Mouse (Mus musculus) kidney, postnatal 36 days (tissue): ENCODE measurements around the gene Apol7e.
"Not testable (repeated sequence)": the region's sequence is repeated elsewhere in the genome, so short reads cannot be mapped to it uniquely, and the experiment has no call there.

ENCODE experiments used
- DNase-seq, 2 experiments: peaks; one replicate each; pipeline ENCODE4 v3.0.0; 2021 to 2022; ENCODE audit warnings: mixed read lengths in 2 of 2

The Apol7e gene

GRCm38 (mm10) chr15:77698656-77699055, at the start of gene Apol7e:
TSS of gene Apol7e (plus strand) at chr15:77698857.
- not testable (repeated sequence) for DNase-seq

GRCm38 (mm10) chr15:77651143-77651542, 47.5 kb upstream of the Apol7e start:
- not testable (repeated sequence) for DNase-seq

GRCm38 (mm10) chr15:77659773-77660172, 38.9 kb upstream of the Apol7e start:
- not testable (repeated sequence) for DNase-seq

GRCm38 (mm10) chr15:77661841-77662240, 36.8 kb upstream of the Apol7e start:
- DNase-seq, result not testable (repeated sequence)

- DNase-seq, result not testable (repeated sequence)
Observed at GRCm38 (mm10) chr15:77674081-77674480, 24.6 kb upstream of the Apol7e start.

GRCm38 (mm10) chr15:77683944-77684343, 14.7 kb upstream of the Apol7e start:
- DNase-seq, result peak; percentile 14 to 73

- not testable (repeated sequence) for DNase-seq
Observed at GRCm38 (mm10) chr15:77691532-77692311, 6.9 kb upstream of the Apol7e start.

- peak; percentile 17 to 34 for DNase-seq
Observed at GRCm38 (mm10) chr15:77694687-77695295, 3.9 kb upstream of the Apol7e start.

GRCm38 (mm10) chr15:77705306-77705705, 6.6 kb downstream of the Apol7e start:
- DNase-seq, result not testable (repeated sequence)

- DNase-seq, result not testable (repeated sequence)
Observed at GRCm38 (mm10) chr15:77708936-77709335, 10.3 kb downstream of the Apol7e start.

GRCm38 (mm10) chr15:77718240-77718639, 19.6 kb downstream of the Apol7e start:
- not testable (repeated sequence) for DNase-seq

GRCm38 (mm10) chr15:77721509-77721908, 22.9 kb downstream of the Apol7e start:
- DNase-seq, result not testable (repeated sequence)

GRCm38 (mm10) chr15:77724208-77724911, 25.7 kb downstream of the Apol7e start:
- not testable (repeated sequence) for DNase-seq

- peak in 1 of 2 experiments; percentile 30 for DNase-seq
Observed at GRCm38 (mm10) chr15:77725393-77726020, 26.9 kb downstream of the Apol7e start.

- DNase-seq, result not testable (repeated sequence)
Observed at GRCm38 (mm10) chr15:77727139-77727538, 28.5 kb downstream of the Apol7e start.

GRCm38 (mm10) chr15:77727745-77728144, 29.1 kb downstream of the Apol7e start:
- not testable (repeated sequence) for DNase-seq

GRCm38 (mm10) chr15:77728739-77729138, 30.1 kb downstream of the Apol7e start, which contains the start of gene Apol9b:
TSS of gene Apol9b (plus strand) at chr15:77729039.
- not testable (repeated sequence) for DNase-seq

GRCm38 (mm10) chr15:77731605-77732004, 32.9 kb downstream of the Apol7e start:
- DNase-seq, result no peak

- DNase-seq, result not testable (repeated sequence)
Observed at GRCm38 (mm10) chr15:77732851-77733250, 34.2 kb downstream of the Apol7e start.

GRCm38 (mm10) chr15:77733380-77733779, 34.7 kb downstream of the Apol7e start:
- DNase-seq, result not testable (repeated sequence)

- DNase-seq, result not testable (repeated sequence)
Observed at GRCm38 (mm10) chr15:77733903-77734302, 35.2 kb downstream of the Apol7e start.

GRCm38 (mm10) chr15:77740511-77741297, 42.0 kb downstream of the Apol7e start:
- DNase-seq, result peak in 1 of 2 experiments; percentile 22
